Mouse (Mus musculus) gastrocnemius, postnatal 36 days (tissue): ENCODE measurements around the gene Foxi1. TPM values are rescaled to one million over a fixed set of nuclear protein-coding genes. Genes with fewer than 3 reads are reported as not detected.
A peak's percentile ranks its signal among the peaks of the same experiment; 100 is the strongest.
"Not testable (repeated sequence)": the region's sequence is repeated elsewhere in the genome, so short reads cannot be mapped to it uniquely, and the experiment has no call there.

Experiments used
- DNase-seq, 2 experiments: peaks; one replicate each; pipeline ENCODE4 v3.0.0; 2022
- intact Hi-C: fragments of 180-260 bp; cut with DNase I; formaldehyde crosslinking; loops from one replicate; pipeline ENCODE4 v1.15.1; 2025
- long read RNA-seq, 2 experiments: library from polyadenylated mRNA; stranded (forward); transcript quantifications; one replicate each; pipeline ENCODE4 v2.0.0; 2021
- total RNA-seq, 2 experiments: library from RNA; stranded (reverse); gene quantifications; 2 replicates each; pipeline ENCODE4 v1.2.3; 2021

Foxi1 gene
- total RNA-seq, result not detected
- long read RNA-seq, experiment 1, result 0 reads
- long read RNA-seq, experiment 2, result 0 reads

DNA sequence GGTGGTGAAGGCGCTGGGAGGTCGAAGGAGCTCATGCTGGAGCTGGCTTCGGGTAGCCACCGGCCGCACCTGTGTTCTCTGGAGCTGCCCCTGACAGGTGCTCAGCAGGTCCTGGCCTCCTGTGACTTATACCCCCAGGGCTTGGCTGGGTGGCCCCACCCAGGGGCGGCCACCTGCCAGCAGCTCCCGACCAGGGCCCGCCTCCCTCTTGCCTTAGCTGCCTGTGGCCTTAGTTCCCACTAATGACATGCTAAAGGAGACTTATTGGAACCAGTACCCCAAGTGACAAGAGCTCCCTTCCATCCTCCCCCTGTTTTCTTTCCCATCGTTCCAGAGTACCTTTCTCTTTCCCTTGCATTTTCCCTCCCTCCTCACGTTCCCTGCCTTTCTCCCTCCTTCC, at the start of gene Foxi1:
TSS of gene Foxi1 (minus strand) at position 101 of the 400 bp plus-strand sequence.
- intact Hi-C loops, result no loop called here
- no peak for DNase-seq

DNA sequence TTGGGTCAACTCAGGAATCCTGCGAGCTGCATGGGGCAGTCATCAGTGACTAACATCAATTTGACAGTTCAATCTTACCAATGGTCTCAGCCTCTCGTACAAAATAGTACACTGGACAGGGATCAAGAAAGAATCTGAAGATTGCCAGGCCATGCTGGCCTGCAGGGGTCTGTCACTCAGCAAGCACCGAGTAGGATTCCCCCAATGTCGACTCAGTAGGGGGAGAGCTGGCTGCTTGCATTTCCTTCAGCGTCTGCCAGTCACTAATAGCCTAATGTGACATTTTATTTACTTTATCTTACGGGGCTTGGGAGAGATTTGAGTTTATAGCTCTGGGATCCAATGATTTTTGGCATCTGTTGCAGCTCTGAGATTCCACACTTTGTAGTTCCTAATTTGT, 35.1 kb upstream of the Foxi1 start:
- DNase-seq, result no peak
- intact Hi-C loops, result no loop called here

- DNase-seq, result no peak
- intact Hi-C loops, result no loop called here
Observed at GRCm38 (mm10) chr11:34240252-34240651, 32.4 kb upstream of the Foxi1 start.

- intact Hi-C loops, result no loop called here
- DNase-seq, result peak in 1 of 2 experiments; percentile 10
Observed at GRCm38 (mm10) chr11:34239691-34240090, 31.8 kb upstream of the Foxi1 start.

DNA sequence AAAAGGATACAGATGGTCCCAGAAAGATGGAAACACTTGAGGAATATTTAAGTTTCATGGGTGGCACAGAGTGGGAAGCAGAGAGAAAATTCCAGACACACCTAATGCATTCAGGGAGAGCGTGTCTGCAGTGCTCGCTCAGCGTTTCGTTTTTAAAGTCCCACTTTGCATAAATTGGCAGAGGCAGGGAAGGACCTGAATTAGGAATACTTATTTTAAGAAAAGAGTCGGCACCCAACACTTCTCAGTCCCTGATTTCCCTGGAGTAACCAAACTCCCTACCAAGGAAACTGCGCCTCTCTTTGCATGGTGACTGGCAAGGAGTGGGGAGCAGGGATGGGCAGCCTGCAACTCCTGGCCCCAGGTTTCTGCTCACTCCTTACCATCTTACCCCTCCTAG, 29.0 kb upstream of the Foxi1 start:
- no peak for DNase-seq
- intact Hi-C loops, result no loop called here

DNA sequence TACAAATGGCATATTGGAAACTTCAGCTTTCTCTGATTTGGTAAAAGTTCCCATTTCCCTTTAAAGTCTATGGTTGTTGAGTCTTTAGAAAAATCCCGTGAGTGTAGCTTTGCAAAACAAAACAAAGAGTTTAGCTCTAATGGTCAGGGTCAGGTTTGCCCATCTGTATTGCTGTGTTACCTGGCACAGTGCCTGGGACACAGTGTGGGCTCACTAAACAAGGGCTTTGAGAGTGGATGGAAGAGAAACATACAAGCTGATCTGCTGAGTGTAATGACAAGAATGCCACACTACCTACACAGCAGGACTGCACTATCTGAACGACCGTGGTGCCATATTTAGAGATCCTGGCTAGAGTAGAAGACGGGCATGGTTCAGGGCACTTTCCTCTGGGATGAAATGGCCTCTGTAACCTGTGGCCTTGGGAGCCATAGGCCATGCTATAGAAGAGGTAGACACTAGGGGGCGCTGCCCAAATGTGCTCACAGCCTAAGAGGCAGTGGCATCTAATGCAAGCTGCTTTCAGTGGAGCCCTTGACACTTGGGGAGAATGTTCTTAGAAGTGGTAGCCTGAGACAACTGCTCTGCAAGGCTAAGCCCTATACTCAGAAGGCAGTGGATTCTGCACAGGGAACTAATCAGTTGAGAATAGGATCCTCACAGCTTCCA, 28.3 kb upstream of the Foxi1 start:
- intact Hi-C loops, result no loop called here
- no peak for DNase-seq

DNA sequence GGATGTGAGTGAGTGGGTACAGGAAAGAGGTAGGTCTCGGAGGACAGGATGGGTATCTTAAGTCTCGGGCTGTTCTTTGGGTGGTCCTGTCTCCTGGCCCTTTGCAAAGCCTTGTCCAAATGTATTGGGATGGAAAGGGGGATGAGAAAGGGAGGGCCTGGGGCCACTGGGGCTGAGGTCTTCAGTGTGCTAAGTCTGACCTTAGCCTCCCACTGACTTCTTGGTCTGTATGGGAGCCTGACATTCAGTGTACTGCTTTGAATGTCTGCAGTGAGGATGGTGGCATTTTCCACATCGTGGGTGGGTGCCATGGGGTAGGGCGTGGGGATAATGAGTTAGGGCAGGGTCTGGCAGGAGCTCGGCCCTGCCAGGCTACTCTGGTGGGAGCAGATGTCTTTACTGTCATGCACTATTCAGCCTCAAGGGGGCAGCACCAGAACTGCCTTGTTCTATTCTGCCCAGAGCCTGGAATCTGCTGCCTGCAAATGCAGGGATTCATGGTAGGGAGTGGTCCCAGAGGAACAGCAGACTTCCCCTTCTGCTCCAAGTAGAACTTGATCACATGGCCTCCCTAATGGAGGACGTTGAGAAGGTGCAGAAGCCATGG, 21.0 kb upstream of the Foxi1 start:
- intact Hi-C loops, result no loop called here
- DNase-seq, result peak in 1 of 2 experiments; percentile 24

- no peak for DNase-seq
- intact Hi-C loops, result no loop called here
Observed at GRCm38 (mm10) chr11:34227180-34227579, 19.3 kb upstream of the Foxi1 start.

DNA sequence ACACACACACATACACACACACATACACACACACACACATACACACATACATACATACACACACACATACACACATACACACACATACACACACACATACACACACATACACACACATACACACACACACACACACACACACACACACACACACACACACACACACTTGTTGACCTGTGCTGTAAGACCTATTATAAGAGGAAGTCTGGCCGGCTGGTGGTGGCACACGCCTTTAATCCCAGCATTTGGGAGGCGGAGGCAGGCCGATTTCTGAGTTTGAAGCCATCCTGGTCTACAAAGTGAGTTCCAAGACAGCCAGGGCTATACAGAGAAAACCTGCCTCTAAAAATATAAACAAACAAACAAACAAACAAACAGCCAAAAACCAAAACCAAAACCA, 12.7 kb upstream of the Foxi1 start:
- DNase-seq, intact Hi-C loops: not testable (repeated sequence)

DNA sequence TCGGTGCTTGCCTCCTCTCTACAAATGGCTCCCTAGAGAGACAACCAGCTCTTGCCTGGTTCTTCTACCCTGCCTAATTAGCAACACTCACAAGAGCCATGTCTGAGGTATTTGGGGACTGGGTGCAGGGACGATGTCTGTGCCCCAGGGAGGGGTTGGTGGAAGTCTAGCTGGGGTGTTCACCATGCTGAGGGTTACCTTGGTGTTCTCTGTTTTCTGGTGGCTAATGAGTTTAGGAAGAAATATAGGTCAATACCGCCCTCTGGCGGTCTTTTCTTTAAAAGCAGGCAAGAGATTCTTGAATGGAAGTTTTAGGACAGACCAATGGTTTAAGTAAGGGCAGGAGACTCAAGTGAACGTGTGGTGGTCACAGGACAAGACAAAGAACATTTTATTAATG, 5.0 kb upstream of the Foxi1 start:
- DNase-seq, result peak in 1 of 2 experiments; percentile 37
- intact Hi-C loops, result loop anchor here (1.0 kb wide), 1 partner anchor 63 kb away; no protein-coding TSS in a partner anchor

GRCm38 (mm10) chr11:34202769-34203168, 5.1 kb downstream of the Foxi1 start:
- intact Hi-C loops, result no loop called here
- DNase-seq, result no peak

GRCm38 (mm10) chr11:34195142-34195541, 12.7 kb downstream of the Foxi1 start:
- intact Hi-C loops, result no loop called here
- no peak for DNase-seq

DNA sequence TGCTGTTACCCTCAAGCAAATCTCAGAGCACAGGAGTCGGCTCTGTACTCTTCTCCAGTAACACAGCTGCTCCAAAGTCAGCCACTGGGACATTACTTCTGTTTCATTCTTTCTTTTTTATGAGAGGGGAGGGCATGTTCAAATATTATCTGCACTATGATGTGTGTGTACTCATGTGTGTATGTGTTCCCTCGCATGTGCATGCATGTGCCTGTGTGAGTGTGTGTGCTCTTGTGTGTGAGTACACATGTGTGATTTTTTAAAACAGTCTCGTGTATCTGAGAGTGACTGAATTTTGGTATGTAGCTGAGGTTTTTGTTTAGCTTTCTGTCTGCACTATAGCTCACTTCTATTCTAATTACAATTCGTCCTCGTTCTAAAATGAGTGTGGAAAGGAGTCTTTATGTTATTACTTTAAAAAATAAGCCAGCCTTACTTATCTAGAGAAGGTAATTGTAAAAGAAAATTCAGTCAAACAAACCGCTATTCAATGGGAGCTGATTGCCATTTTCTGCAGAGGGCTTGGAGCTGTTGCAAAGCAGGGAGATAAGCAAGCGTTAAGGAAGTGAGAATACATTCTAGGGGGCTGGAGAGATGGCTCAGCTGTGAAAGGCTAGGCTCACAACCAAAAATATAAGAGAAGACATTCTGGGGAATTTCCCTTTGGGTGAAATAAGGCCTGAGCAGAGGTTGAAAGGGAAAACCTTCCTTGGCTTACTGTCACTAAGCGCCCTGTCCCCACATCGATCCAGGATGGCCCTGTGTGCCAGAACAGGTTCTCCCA, 13.5 kb downstream of the Foxi1 start:
- no peak for DNase-seq
- intact Hi-C loops, result no loop called here

DNA sequence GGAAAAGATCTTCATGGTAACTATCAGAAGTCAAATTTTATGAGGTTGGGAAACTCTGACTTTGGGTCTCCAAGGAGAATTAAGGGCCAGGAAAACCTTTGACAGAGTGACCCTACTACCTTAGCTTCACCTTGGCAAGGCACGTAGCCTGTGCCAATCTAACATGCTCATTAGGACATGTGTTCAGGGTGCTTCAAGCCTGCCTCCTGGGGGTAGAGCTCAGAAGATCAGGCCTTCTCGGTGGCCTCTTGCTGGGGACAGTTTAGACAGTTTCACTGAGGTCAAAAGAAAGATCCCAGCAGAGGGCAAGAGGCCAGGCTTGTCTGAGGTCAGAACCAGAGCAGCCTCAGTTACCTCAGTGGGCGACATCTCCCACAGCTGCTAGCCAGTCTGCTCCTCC, 14.2 kb downstream of the Foxi1 start:
- intact Hi-C loops, result no loop called here
- no peak for DNase-seq

DNA sequence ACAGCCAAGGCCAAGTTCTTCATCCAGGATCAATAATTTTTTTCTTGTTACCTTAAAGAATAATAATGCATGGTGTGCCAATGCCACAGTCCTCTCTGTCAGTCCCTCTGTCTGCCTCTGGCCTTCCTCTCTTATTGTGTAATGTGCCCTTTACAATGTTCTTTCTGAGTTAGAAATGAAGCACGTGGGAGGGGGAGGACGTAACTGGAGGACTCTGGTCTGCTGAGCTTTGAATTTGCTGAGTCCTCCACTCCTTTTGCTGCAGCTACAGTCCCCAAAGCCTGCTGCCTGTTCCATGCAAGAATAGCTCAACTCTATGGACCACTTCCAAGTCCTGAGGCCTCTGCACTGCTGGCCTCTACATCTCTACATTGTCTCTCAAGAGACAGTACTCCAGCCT, 23.6 kb downstream of the Foxi1 start:
- intact Hi-C loops, result no loop called here
- no peak for DNase-seq

DNA sequence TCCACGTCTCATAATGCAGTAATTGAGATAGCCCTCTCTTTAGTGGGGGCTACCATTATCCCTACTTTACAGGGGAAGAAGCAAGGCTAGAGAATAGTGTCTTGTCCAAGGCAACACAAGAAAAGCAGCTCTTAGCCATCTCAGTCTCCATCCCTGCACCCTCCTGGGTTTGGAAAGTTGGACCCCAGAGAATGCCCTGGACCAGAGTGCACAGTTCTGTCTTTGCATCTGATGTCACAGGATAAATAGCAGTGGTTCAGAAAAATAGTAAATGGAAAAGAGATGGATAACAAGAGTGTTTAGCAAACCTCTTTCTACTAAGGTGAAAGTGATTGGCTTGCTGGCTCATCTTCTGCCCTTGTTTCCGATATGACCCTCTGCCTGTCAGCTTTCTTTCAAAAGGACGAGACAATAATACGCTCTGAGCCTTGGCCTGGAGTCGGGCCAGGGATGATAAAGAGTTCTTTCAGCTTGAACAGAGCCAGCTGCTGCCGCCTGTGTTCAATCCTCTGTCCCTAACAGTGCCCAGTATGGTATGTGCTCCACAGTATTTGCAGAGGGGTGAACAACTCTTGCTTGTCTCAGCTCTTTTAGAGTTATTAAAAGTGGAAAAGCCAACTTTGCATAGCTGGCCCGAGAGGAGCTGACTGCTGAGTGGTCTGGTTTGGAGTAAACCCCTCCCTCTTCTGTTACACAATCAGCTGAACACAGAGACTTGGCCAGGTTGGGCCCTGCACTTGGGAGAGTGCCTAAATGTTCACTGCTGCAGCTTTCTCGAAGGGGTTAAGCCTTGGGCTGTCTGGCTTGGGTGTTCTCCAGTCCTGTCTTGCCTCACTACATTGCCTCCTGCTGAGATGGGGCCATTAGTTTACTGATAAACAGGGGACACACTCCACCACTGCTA, 26.4 kb downstream of the Foxi1 start:
- intact Hi-C loops, result no loop called here
- peak in 1 of 2 experiments; percentile 35 for DNase-seq

GRCm38 (mm10) chr11:34178752-34179151, 29.1 kb downstream of the Foxi1 start:
- no peak for DNase-seq
- intact Hi-C loops, result no loop called here

DNA sequence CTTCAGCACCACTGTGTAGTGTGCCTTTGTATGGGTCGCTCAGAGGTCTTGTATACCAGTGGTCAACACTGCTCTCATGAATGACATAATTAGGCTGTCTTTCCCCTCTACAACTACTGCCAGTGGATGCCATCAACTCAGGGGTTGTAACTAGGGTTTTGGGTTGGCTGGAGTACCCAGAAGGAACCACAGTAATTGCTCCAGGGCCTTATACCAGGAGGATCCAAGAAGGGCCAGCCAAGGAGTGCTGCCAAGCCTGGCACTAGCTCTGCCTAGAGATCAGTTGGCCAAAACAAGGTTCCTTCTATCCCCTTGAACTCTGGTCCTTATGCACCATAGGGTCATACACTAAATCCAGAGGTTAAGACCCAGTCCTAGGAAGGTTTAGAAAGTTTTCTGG, 31.5 kb downstream of the Foxi1 start:
- intact Hi-C loops, result no loop called here

DNA sequence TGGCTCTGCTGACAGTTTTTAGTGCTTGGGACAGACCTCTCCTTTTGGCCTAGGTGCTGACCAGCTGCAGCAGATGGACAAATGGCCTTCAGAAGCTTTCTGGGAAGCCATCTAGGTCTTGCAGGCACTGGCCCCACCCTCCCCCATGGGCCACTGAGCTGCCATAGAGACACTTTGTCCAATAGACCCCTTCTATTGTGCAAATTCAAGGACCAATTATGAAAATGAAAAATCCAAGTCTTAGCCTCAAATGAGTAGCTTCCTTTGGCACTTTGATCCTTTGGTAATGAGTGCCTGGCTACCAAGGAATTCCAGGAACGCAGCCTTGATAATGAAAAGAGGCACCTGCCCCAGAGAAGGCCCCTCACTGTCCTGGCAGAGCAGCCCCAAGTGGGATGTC, 36.7 kb downstream of the Foxi1 start:
- DNase-seq, result no peak

More for the DNA sequence above, 31.5 kb downstream of the Foxi1 start:
- no peak for DNase-seq

GRCm38 (mm10) chr11:34169464-34169894, 38.4 kb downstream of the Foxi1 start:
- intact Hi-C loops, result no loop called here

More for the DNA sequence above, 36.7 kb downstream of the Foxi1 start:
- intact Hi-C loops, result no loop called here

More at GRCm38 (mm10) chr11:34169464-34169894, 38.4 kb downstream of the Foxi1 start:
- DNase-seq, result peak; percentile 28
